Mouse (Mus musculus) heart, postnatal 0 days (tissue): ENCODE data around the gene Mccc2. TPM values are rescaled to one million over a fixed set of nuclear protein-coding genes. Genes with fewer than 3 reads are reported as not detected.

Source experiments
- ATAC-seq: fragments of 200-750 bp; cut with Nextera tagmentation; 2 replicates; pipeline ENCODE4 v1.8.0; 2017; ENCODE audit warnings: low read depth, moderate number of reproducible peaks, moderate library complexity; ENCODE audit not compliant: insufficient read depth
- DNase-seq: peaks from one replicate; pipeline ENCODE4 v3.0.0-alpha.2; 2016; ENCODE audit warnings: low spot score
- H3K27ac ChIP-seq: fragments of 300-500 bp; sonication (generic); 2 replicates; pipeline ENCODE4 v1.5.1; 2014; ENCODE audit warnings: low read depth, mild to moderate bottlenecking
- H3K27me3 ChIP-seq: fragments of 300-500 bp; sonication (generic); 2 replicates; pipeline ENCODE4 v1.6.1; 2014; ENCODE audit warnings: low read length, mixed read lengths; ENCODE audit not compliant: control insufficient read depth, insufficient read depth
- H3K36me3 ChIP-seq: fragments of 300-500 bp; sonication (generic); replicated peaks from 2 replicates; pipeline ENCODE4 v1.6.1; 2014; ENCODE audit warnings: low read length, mixed read lengths; ENCODE audit not compliant: control insufficient read depth, insufficient read depth
- H3K4me1 ChIP-seq: fragments of 300-500 bp; sonication (generic); 2 replicates; pipeline ENCODE4 v1.6.1; 2014; ENCODE audit warnings: antibody characterized with exemption; ENCODE audit not compliant: control insufficient read depth, insufficient read depth
- H3K4me2 ChIP-seq: fragments of 300-500 bp; sonication (generic); 2 replicates; pipeline ENCODE4 v1.6.1; 2014; ENCODE audit warnings: low read depth, mild to moderate bottlenecking, low read length, moderate library complexity
- H3K4me3 ChIP-seq: fragments of 300-500 bp; sonication (generic); 2 replicates; pipeline ENCODE4 v1.5.1; 2014; ENCODE audit warnings: low read depth, low read length
- H3K9ac ChIP-seq: fragments of 300-500 bp; sonication (generic); replicated peaks from 2 replicates; pipeline ENCODE4 v1.6.1; 2014; ENCODE audit warnings: low read depth, low read length, mixed read lengths
- H3K9me3 ChIP-seq: fragments of 300-500 bp; sonication (generic); replicated peaks from 2 replicates; pipeline ENCODE4 v1.6.1; 2016; ENCODE audit warnings: low read length; ENCODE audit not compliant: control insufficient read depth
- CTCF ChIP-seq: IDR thresholded peaks from 2 replicates; pipeline ENCODE4 v1.5.1; 2016; ENCODE audit warnings: antibody characterized with exemption, control low read depth, low read depth
- EP300 ChIP-seq: IDR thresholded peaks from 2 replicates; pipeline ENCODE4 v1.6.1; 2016; ENCODE audit warnings: antibody characterized with exemption, low read depth
- WGBS: fragments of 180-500 bp; shearing (Covaris S2); extraction: QIAGEN DNeasy Blood & Tissue Kit; methylation state at CpG from one replicate; pipeline ENCODE4 v1.1.7; 2014; 5-methylcytosine and 5-hydroxymethylcytosine counted together
- polyA plus RNA-seq: library from polyadenylated mRNA; unstranded; fragments of >200 nt; fragmentation: Nextera tagmentation; extraction: Ambion mirVana; gene quantifications from 2 replicates; pipeline ENCODE4 v1.2.1, GENCODE M21; 2015
- total RNA-seq: library from RNA; depleted of rRNA; stranded (reverse); fragments of >200 nt; gene quantifications from 2 replicates; pipeline ENCODE4 v1.2.3, GENCODE M21; 2014; ENCODE audit warnings: low replicate concordance

Mccc2 gene
- total and polyA plus RNA-seq, 2 experiments from 2014 or later: 31.2 to 32.4 TPM

GRCm38 (mm10) chr13:99938606-99939319, 76.7 kb downstream of the Mccc2 start:
- 69% methylated on average over 10 of the region's 10 CpGs for WGBS
- no peak overlapping the region for H3K4me2 ChIP-seq
- H3K4me3 ChIP-seq: no peak overlapping the region
- no peak overlapping the region for H3K9ac ChIP-seq
- no peak overlapping the region for H3K27ac ChIP-seq
- DNase-seq (no peak), ATAC-seq (no peak)
- no peaks in the 10 kb centered on the region for H3K27me3 ChIP-seq
- no peaks in the 10 kb centered on the region for H3K9me3 ChIP-seq
- no peaks in the 10 kb centered on the region for H3K36me3 ChIP-seq
- H3K4me1 ChIP-seq: no peaks in the 10 kb centered on the region
- TF ChIP-seq EP300: no peak
- no peak for TF ChIP-seq CTCF

- Histone ChIP-seq H3K27ac (no peak overlapping the region), H3K4me3 (no peak overlapping the region), H3K9me3 (no peaks in the 10 kb centered on the region), H3K4me2 (no peak overlapping the region), H3K9ac (no peak overlapping the region), H3K27me3 (no peaks in the 10 kb centered on the region), H3K36me3 (no peaks in the 10 kb centered on the region), H3K4me1 (no peaks in the 10 kb centered on the region)
- no peak for DNase-seq
- no peak for ATAC-seq
- TF ChIP-seq CTCF: no peak
- TF ChIP-seq EP300: no peak
- WGBS: 61% methylated on average over 3 of the region's 3 CpGs
Measured at GRCm38 (mm10) chr13:99937741-99938140, 77.7 kb downstream of the Mccc2 start.

- no peaks in the 10 kb centered on the region for H3K4me1 ChIP-seq
- no peak overlapping the region for H3K9ac ChIP-seq
- no peak overlapping the region for H3K4me2 ChIP-seq
- H3K4me3 ChIP-seq: no peak overlapping the region
- DNase-seq (no peak), ATAC-seq (no peak)
- WGBS: 61% methylated on average over 1 of the region's 1 CpGs
- H3K9me3 ChIP-seq: no peaks in the 10 kb centered on the region
- no peaks in the 10 kb centered on the region for H3K36me3 ChIP-seq
- TF ChIP-seq EP300: no peak
- TF ChIP-seq CTCF: no peak
- H3K27ac ChIP-seq: no peak overlapping the region
- H3K27me3 ChIP-seq: no peaks in the 10 kb centered on the region
Measured at GRCm38 (mm10) chr13:99932406-99932805, 83.0 kb downstream of the Mccc2 start.

DNA sequence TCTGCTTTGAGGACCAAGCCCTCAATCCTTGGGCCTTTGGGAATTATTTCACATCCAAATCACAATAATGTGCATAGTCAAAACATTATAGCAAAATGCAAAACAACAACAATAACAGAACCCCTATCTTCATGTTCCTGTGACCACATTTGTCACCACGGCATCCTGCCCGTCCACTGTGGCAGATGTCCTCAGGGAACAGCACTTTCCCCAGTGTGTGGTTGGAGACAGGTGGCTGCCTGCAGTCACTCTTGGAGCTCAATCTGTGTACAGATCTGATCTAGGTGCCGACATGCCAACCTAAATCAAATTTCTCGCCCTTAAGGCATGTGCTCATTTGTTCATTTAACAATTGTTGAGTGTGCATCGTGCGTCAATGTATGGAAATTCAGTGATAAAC, 83.9 kb downstream of the Mccc2 start:
- 83% methylated on average over 6 of the region's 6 CpGs for WGBS
- Histone ChIP-seq H3K9me3 (no peaks in the 10 kb centered on the region), H3K36me3 (no peaks in the 10 kb centered on the region), H3K4me3 (no peak overlapping the region), H3K27ac (no peak overlapping the region), H3K9ac (no peak overlapping the region), H3K27me3 (no peaks in the 10 kb centered on the region), H3K4me2 (no peak overlapping the region), H3K4me1 (no peaks in the 10 kb centered on the region)
- no peak for DNase-seq
- TF ChIP-seq CTCF (no peak), EP300 (no peak)
- no peak for ATAC-seq

DNA sequence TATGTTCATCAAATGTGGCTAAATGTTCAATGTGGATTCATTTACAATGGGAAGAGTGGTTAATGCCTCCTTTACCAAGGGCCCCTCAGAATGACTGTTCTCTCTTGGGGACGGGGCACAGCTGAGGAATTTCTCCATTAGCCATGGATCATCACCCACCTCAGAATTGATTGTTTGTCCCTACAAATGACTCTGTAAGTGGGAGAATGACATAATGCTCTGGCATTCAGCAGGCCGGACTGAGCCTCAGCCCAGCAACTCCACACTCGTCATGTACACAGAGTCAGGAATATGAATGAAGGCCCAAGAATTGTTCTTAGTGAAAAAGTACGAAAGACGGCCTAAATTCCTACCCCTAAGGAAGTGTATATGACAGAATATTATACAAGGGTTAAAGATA, 89.2 kb downstream of the Mccc2 start:
- Histone ChIP-seq H3K27me3 (no peaks in the 10 kb centered on the region), H3K4me3 (no peak overlapping the region), H3K4me2 (no peak overlapping the region), H3K9ac (no peak overlapping the region), H3K27ac (no peak overlapping the region), H3K36me3 (no peaks in the 10 kb centered on the region), H3K4me1 (no peaks in the 10 kb centered on the region), H3K9me3 (no peaks in the 10 kb centered on the region)
- TF ChIP-seq CTCF: no peak
- no peak for TF ChIP-seq EP300
- 77% methylated on average over 5 of the region's 5 CpGs for WGBS
- DNase-seq (no peak), ATAC-seq (no peak)

DNA sequence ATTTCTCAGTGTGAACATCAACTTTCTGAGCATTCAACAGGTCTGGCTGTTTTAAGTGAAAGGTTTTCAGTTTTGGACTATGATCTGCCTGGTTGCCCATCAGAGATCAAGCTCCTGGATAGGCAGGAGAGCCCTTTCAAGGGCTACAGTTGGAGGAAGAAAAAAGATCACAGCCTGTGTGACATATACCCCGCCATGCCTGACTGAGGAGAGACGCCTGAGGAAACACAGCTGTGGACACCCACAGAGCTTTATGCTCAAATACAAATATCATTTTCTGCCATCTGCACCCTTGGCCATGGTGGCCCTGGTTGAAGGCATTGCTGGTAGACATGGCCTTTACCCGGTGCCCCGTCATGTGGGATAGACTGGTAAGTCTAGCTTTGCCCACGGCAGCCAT, 99.8 kb downstream of the Mccc2 start:
- Histone ChIP-seq H3K9ac (no peak overlapping the region), H3K4me1 (no peaks in the 10 kb centered on the region), H3K27me3 (no peaks in the 10 kb centered on the region), H3K9me3 (no peaks in the 10 kb centered on the region), H3K4me2 (no peak overlapping the region), H3K4me3 (no peak overlapping the region), H3K36me3 (no peaks in the 10 kb centered on the region), H3K27ac (no peak overlapping the region)
- ATAC-seq: no peak
- WGBS: 75% methylated on average over 5 of the region's 5 CpGs
- no peak for DNase-seq
- no peak for TF ChIP-seq EP300
- TF ChIP-seq CTCF: no peak
